9 mouse cellular contexts compared by ENCODE assay signal in the genomic region with DNA sequence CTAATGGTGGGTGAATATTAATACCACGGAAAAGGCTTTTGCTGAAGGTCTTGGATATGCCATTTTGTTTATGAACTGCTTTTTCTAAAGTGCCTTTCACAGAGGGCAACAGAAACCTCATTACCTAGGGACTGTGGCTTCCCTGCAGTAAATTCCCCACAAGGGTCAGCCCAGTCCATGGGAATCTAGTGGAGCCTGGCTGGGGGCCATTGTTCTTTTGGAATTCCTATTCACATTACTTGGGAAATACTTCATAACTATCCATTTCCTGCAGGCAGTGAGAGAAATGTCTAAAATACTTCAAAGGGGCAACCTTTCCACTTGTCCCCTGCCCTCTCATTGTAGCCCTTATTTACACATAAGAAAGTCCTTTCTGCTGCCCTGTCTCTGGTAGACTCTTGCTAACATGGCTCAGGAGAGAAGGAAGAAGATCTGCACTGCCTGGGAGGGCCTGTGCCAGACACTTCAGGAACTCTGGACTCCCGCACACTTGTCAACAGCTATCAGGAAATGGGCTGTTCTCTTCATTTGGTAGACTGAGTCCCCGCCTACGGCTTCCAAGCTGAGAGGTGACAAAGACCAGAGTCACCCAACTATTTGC.
A peak's percentile ranks its signal among the peaks of the same experiment; 100 is the strongest.
DNase-seq lines count a peak whose midpoint lies in the region; ATAC-seq and TF ChIP-seq lines count a peak whose summit lies in the region.
"Had no signal": no experiment of that assay in that cellular context is flagged by ENCODE, and none has a peak within 500 bp of the region (broad histone marks: within the 10 kb centered on the region; RNA-seq: fewer than 3 reads in every experiment).

No protein-coding gene starts in this region.

- no peak overlapping the region for H3K4me3 ChIP-seq in kidney, embryonic 14.5 days (ENCODE audit: low read length)
- peak overlapping the region; percentile 30; the same call in 1 of the 2 replicates for H3K4me3 ChIP-seq in gastrocnemius, adult 2 months
- H3K4me3 ChIP-seq in intestine, postnatal 0 days (ENCODE audit: low read depth, low read length): no peak overlapping the region

- no peaks in the 10 kb centered on the region for H3K9me3 ChIP-seq in kidney, embryonic 14.5 days (ENCODE audit: control insufficient read depth, low read length)
- H3K9me3 ChIP-seq in intestine, postnatal 0 days (ENCODE audit: control insufficient read depth): no peaks in the 10 kb centered on the region
- H3K9me3 ChIP-seq: G1E had no signal

- peak; percentile 49 for DNase-seq in kidney, adult 11 months
- DNase-seq in gastrocnemius, adult 2 months: peak; percentile 61
- no peak for DNase-seq in layer of hippocampus, adult 9-11 months
- DNase-seq in cerebellum, adult 9-11 months: no peak
- no peak for DNase-seq in thymus, postnatal 14 days

- H3K27me3 ChIP-seq in kidney, embryonic 14.5 days (ENCODE audit: control insufficient read depth, insufficient read depth, low read length): no peaks in the 10 kb centered on the region
- no peaks in the 10 kb centered on the region for H3K27me3 ChIP-seq in intestine, postnatal 0 days (replicated peaks; ENCODE audit: control insufficient read depth, insufficient read depth, low read length)

- intact Hi-C loops in gastrocnemius, adult 2 months (cut with DNase I): loop anchor here (2.0 to 5.0 kb wide), 3 partner anchors 112 to 440 kb away; partner anchors contain the start of genes Eepd1 and Herpud2

- H3K4me2 ChIP-seq in kidney, embryonic 14.5 days (replicated peaks; ENCODE audit: low read depth, low read length): no peak overlapping the region
- peak overlapping the region; percentile 28; the same call in 1 of the 2 replicates for H3K4me2 ChIP-seq in intestine, postnatal 0 days (replicated peaks; ENCODE audit: low read depth)

- no peak overlapping the region for H3K27ac ChIP-seq in kidney, embryonic 14.5 days (ENCODE audit: low read depth, low read length)
- peak overlapping the region; percentile 79 for H3K27ac ChIP-seq in gastrocnemius, adult 2 months
- H3K27ac ChIP-seq in intestine, postnatal 0 days (ENCODE audit: low read depth, low read length): peak overlapping the region; percentile 28; the same call in 1 of the 2 replicates

- no peaks in the 10 kb centered on the region for H3K36me3 ChIP-seq in kidney, embryonic 14.5 days (ENCODE audit: control insufficient read depth, insufficient read depth, low read length)
- no peaks in the 10 kb centered on the region for H3K36me3 ChIP-seq in intestine, postnatal 0 days (ENCODE audit: control insufficient read depth, insufficient read depth)
- H3K36me3 ChIP-seq: G1E had no signal

- H3K9ac ChIP-seq in kidney, embryonic 14.5 days (ENCODE audit: low read depth, low read length): no peak overlapping the region
- no peak overlapping the region for H3K9ac ChIP-seq in intestine, postnatal 0 days (ENCODE audit: low read depth, low read length)

- no peak for TF ChIP-seq CTCF in gastrocnemius, adult 2 months (IDR thresholded peaks at IDR 0.05)
- no peak for TF ChIP-seq CTCF in intestine, postnatal 0 days (IDR thresholded peaks at IDR 0.05; ENCODE audit: low read depth)

- no peak for ATAC-seq in kidney, embryonic 14.5 days (ENCODE audit: low FRiP score, low TSS enrichment)
- ATAC-seq in intestine, postnatal 0 days: 0 out of 2 replicates have a peak, but pooled peaks have one; percentile 24
- 0 out of 2 replicates have a peak, but pooled peaks have one; percentile 6 for ATAC-seq in megakaryocyte, adult 5-6 weeks (ENCODE audit: poor library complexity, severe bottlenecking)

- 51% methylated on average over 4 of the region's 4 CpGs for WGBS in kidney, embryonic 14.5 days
- WGBS in intestine, postnatal 0 days: 46% methylated on average over 4 of the region's 4 CpGs

- H3K4me1 ChIP-seq in kidney, embryonic 14.5 days (ENCODE audit: control insufficient read depth, insufficient read depth, low read length): peaks cover 9% of the 10 kb centered on the region
- peaks cover 4% of the 10 kb centered on the region; the same call in 1 of the 2 replicates for H3K4me1 ChIP-seq in intestine, postnatal 0 days (replicated peaks; ENCODE audit: control insufficient read depth, insufficient read depth, low read length)

Comparison
In these comparisons a context has a peak if more than half of its experiments do, and no peak if none do; other contexts are left out.
1. DNase-seq: peak in kidney, adult 11 months (single experiment) and gastrocnemius, adult 2 months (single experiment); none in layer of hippocampus, adult 9-11 months (single experiment), cerebellum, adult 9-11 months (single experiment) and thymus, postnatal 14 days (single experiment).